Mouse (Mus musculus) midbrain, embryonic 16.5 days (tissue): ENCODE results near the gene Armh2. TPM values are rescaled to one million over a fixed set of nuclear protein-coding genes. Genes with fewer than 3 reads are reported as not detected.
"Not testable (repeated sequence)": the region's sequence is repeated elsewhere in the genome, so short reads cannot be mapped to it uniquely, and the experiment has no call there.

Source experiments
- ATAC-seq: fragments of 200-750 bp; cut with Nextera tagmentation; 2 replicates; pipeline ENCODE4 v1.8.0; 2017; ENCODE audit warnings: moderate TSS enrichment
- H3K27ac ChIP-seq: fragments of 300-500 bp; sonication (generic); 2 replicates; pipeline ENCODE4 v1.5.1; 2014; ENCODE audit warnings: mild to moderate bottlenecking, low read length, mixed read lengths
- H3K27me3 ChIP-seq: fragments of 300-500 bp; sonication (generic); 2 replicates; pipeline ENCODE4 v1.6.1; 2014; ENCODE audit warnings: low read depth, low read length, mixed read lengths; ENCODE audit not compliant: control insufficient read depth, insufficient read depth
- H3K36me3 ChIP-seq: fragments of 300-500 bp; sonication (generic); 2 replicates; pipeline ENCODE4 v1.6.1; 2014; ENCODE audit warnings: mild to moderate bottlenecking, low read length, moderate library complexity, mixed read lengths; ENCODE audit not compliant: control insufficient read depth, insufficient read depth
- H3K4me1 ChIP-seq: fragments of 300-500 bp; sonication (generic); 2 replicates; pipeline ENCODE4 v1.6.1; 2014; ENCODE audit warnings: mild to moderate bottlenecking, low read length, mixed read lengths; ENCODE audit not compliant: control insufficient read depth, insufficient read depth
- H3K4me2 ChIP-seq: fragments of 300-500 bp; sonication (generic); 2 replicates; pipeline ENCODE4 v1.6.1; 2014; ENCODE audit warnings: mild to moderate bottlenecking, low read length, mixed read lengths
- H3K4me3 ChIP-seq: fragments of 300-500 bp; sonication (generic); 2 replicates; pipeline ENCODE4 v1.5.1; 2014; ENCODE audit warnings: low read depth, mild to moderate bottlenecking, low read length, moderate library complexity, mixed read lengths
- H3K9ac ChIP-seq: fragments of 300-500 bp; sonication (generic); 2 replicates; pipeline ENCODE4 v1.6.1; 2014; ENCODE audit warnings: low read depth, low read length, mixed read lengths
- H3K9me3 ChIP-seq: fragments of 300-500 bp; sonication (generic); replicated peaks from 2 replicates; pipeline ENCODE4 v1.6.1; 2014; ENCODE audit warnings: mild to moderate bottlenecking, low read length, mixed read lengths; ENCODE audit not compliant: control insufficient read depth, poor library complexity, severe bottlenecking
- WGBS: fragments of 180-500 bp; shearing (Covaris S2); extraction: QIAGEN DNeasy Blood & Tissue Kit; methylation state at CpG from one replicate; pipeline ENCODE4 v1.1.7; 2014; 5-methylcytosine and 5-hydroxymethylcytosine counted together
- polyA plus RNA-seq: library from polyadenylated mRNA; unstranded; fragments of >200 nt; fragmentation: Nextera tagmentation; extraction: Ambion mirVana; gene quantifications from 2 replicates; pipeline ENCODE4 v1.2.1, GENCODE M21; 2015

Armh2 gene
- polyA plus RNA-seq, 1 experiment from 2014 or later, result not detected

DNA sequence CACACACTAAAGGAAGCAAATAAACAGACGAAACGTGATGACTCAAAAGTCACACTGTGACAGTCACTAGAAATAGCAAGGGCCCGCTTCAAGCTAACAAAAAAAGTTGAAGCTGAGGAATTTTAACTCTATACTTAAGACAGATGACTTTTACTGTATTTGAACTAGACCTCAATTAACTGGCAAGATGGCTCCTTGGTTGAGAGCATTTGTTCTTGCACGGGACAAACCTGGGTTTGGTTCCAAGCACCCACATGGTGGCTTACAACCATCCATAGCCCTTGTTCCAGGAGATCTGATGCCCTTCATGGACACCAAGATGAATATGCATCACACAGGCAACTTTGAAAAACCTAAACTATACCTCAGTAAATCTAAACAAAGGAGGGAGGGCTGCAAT, 21.2 kb downstream of the Armh2 start:
- WGBS, result 43% methylated on average over 4 of the region's 4 CpGs
- H3K4me2 ChIP-seq, result peak overlapping the region; percentile 87
- H3K4me3 ChIP-seq, result peak overlapping the region; percentile 76
- H3K9ac ChIP-seq, result peak overlapping the region; percentile 57; the same call in 1 of the 2 replicates
- H3K36me3 ChIP-seq, result no peaks in the 10 kb centered on the region
- ATAC-seq, result no peak
- no peaks in the 10 kb centered on the region for H3K9me3 ChIP-seq
- no peaks in the 10 kb centered on the region for H3K27me3 ChIP-seq
- no peak overlapping the region for H3K27ac ChIP-seq
- peaks cover 6% of the 10 kb centered on the region for H3K4me1 ChIP-seq

DNA sequence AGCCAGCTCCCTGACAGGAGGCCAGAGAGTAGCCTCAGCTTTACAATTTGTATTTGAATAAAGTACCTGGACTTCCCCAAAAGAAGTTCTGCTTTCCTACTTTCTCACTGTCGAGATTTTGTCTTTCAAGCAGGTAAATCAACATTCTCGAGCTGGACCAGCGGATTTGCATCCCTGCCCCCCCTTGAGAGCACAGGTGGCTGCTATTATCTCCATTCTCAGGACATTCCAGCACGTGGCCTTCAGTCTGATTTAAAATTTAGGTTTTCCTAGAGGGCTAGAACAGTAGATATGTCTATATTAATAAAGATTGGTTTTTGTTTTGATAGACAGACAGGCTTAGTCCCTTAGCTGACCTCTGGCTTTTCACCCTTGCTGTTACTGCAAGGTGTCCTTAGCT, 26.8 kb downstream of the Armh2 start:
- not testable (repeated sequence) for ATAC-seq, H3K9me3 ChIP-seq

DNA sequence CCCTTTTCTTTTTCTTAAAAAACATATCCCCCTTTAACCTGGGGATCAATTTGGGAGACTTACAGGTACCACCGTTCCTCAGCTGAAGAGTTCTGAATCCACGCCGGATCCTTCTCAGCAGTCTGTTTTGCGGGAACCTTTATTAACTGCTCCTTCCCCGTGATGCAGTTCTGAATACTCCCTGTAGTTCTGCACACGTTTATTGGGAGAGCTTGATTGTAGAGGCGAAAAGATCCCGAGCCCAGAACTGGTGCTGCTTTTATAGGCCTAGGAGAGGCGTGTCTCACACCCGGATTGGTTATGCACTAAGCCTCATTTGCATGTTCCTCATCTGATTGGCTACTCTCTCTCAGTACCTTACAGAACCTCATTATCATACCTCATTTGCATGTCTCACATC, 30.4 kb downstream of the Armh2 start:
- H3K9ac ChIP-seq, H3K36me3 ChIP-seq, H3K4me1 ChIP-seq, H3K9me3 ChIP-seq, ATAC-seq, H3K27me3 ChIP-seq, H3K4me2 ChIP-seq, H3K4me3 ChIP-seq, H3K27ac ChIP-seq: not testable (repeated sequence)
- 91% methylated on average over 9 of the region's 10 CpGs for WGBS

More for the DNA sequence above, 26.8 kb downstream of the Armh2 start:
- H3K9ac ChIP-seq, H3K4me2 ChIP-seq, H3K27ac ChIP-seq, H3K27me3 ChIP-seq, H3K4me1 ChIP-seq, H3K4me3 ChIP-seq, H3K36me3 ChIP-seq: not testable (repeated sequence)
- WGBS, result 76% methylated on average over 4 of the region's 4 CpGs

DNA sequence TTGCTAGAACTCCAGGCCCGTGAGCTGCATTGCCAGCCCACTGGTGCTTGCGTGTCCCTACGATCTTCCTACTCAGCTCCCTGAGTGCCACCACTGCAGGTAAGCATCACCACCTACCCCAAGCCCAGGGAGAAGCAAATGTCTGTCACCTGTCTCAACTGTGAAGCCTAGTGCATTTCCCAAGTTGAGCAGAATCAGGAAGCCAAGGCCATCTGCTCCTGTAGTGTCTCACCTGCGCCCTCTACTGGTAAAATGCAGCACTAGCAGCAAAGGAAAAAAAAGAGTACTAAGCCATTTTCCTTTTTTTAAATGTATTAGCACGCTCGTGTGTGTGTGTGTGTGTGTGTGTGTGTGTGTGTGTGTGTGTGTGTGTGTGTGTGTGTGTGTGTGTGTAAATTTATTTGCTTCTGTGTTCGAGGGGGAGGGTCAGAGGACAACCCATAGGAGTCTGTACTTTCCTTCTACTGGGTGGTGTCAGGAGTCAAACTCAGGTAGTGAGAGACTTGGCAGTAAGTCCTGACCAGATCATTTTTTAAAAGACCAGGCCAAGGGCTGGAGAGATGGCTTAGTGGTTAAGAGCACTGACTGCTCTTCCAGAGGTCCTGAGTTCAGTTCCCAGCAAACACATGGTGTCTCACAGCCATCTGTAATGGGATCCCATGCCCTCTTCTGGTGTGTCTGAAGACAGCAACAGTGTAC, 35.3 kb downstream of the Armh2 start:
- H3K4me1 ChIP-seq, result no peaks in the 10 kb centered on the region

DNA sequence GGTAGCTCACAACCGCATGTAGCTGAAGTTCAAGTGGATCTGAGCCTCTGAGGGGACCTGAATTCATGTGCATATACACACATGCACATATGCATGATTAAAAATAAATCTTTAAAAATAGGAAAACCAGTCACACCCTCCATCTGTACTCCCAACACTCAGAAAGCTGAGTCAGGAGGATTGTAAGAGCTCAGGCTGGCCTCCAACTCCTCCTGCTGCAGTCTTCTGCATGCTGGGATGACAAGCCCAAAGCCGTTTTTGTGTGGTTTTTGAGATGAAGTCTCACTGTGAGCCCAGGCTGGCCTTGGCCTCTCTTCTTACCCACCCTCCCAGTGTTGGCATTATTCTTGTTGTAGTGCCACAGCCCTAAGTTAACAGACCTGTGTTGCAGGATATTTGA, 37.0 kb downstream of the Armh2 start:
- no peaks in the 10 kb centered on the region for H3K4me1 ChIP-seq
- ATAC-seq, result no peak
- no peak overlapping the region for H3K9ac ChIP-seq
- no peaks in the 10 kb centered on the region for H3K27me3 ChIP-seq
- no peak overlapping the region for H3K4me3 ChIP-seq
- no peaks in the 10 kb centered on the region for H3K36me3 ChIP-seq
- H3K9me3 ChIP-seq, result no peaks in the 10 kb centered on the region
- 77% methylated on average over 2 of the region's 2 CpGs for WGBS
- no peak overlapping the region for H3K27ac ChIP-seq
- H3K4me2 ChIP-seq, result no peak overlapping the region

More for the DNA sequence above, 35.3 kb downstream of the Armh2 start:
- H3K4me3 ChIP-seq, result no peak overlapping the region
- ATAC-seq, result no peak
- H3K27me3 ChIP-seq, result no peaks in the 10 kb centered on the region
- 51% methylated on average over 7 of the region's 7 CpGs for WGBS
- no peaks in the 10 kb centered on the region for H3K36me3 ChIP-seq
- no peak overlapping the region for H3K9ac ChIP-seq
- H3K9me3 ChIP-seq, result no peaks in the 10 kb centered on the region
- no peak overlapping the region for H3K27ac ChIP-seq
- H3K4me2 ChIP-seq, result no peak overlapping the region

DNA sequence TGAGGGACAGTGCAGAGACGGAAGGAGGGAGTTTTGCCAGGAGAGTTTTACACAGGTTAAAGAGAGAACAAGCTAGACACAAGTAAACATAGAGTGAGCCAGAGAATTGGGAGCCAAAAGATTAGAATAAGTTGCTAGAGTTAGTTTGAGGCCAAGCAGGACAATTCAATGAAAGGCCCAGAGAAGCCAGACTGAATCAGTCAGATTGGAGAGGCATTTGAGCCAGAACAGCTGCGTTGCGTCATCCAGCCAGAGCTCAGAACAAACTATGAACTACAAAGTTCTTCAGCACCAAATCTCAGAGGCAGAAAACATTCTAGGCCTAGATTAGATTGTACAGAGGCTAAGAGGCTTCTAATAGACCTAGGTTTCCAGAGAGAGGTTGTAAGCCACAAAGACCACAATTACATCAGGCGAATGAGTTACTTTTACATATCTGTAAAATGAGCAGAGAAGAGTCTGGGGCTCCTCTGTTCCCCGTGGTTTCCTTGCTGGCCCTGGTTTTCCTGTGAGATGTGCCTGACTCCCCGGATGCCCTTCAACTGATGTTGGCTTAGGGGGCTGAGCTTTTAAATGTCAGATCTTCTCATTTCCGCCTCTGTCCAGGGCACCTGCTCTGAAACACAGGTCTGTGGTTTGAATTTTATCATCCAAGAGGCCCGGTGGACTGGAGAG, 37.8 kb downstream of the Armh2 start:
- no peaks in the 10 kb centered on the region for H3K36me3 ChIP-seq
- H3K4me1 ChIP-seq, result no peaks in the 10 kb centered on the region

DNA sequence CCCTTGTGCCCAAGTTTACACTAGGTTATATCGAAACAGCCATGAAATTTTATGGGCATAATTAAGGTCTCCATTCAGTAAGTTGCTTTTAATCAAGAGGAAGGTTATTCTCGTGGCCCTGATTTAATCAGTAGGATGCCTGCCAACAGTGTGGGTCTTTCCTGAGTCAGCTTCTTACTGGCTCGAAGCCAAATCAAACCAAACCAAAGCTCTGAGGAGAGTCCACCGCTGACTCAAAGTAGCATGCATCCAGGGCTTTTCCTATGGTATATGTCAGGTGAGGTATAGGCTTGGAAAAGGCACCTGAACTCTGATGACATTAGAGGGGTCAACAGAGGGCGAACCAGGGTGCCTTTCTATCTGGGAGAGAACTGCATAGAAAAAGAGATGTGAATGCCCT, 40.9 kb downstream of the Armh2 start:
- Histone ChIP-seq H3K27me3 (no peaks in the 10 kb centered on the region), H3K36me3 (no peaks in the 10 kb centered on the region), H3K9ac (no peak overlapping the region), H3K4me1 (no peaks in the 10 kb centered on the region), H3K9me3 (no peaks in the 10 kb centered on the region), H3K27ac (no peak overlapping the region), H3K4me2 (no peak overlapping the region), H3K4me3 (no peak overlapping the region)
- WGBS, result 67% methylated on average over 5 of the region's 5 CpGs
- no peak for ATAC-seq

More for the DNA sequence above, 37.8 kb downstream of the Armh2 start:
- Histone ChIP-seq H3K4me2 (no peak overlapping the region), H3K4me3 (no peak overlapping the region), H3K9ac (no peak overlapping the region), H3K27ac (no peak overlapping the region), H3K9me3 (no peaks in the 10 kb centered on the region), H3K27me3 (no peaks in the 10 kb centered on the region)
- ATAC-seq, result no peak
- WGBS, result 92% methylated on average over 8 of the region's 8 CpGs

DNA sequence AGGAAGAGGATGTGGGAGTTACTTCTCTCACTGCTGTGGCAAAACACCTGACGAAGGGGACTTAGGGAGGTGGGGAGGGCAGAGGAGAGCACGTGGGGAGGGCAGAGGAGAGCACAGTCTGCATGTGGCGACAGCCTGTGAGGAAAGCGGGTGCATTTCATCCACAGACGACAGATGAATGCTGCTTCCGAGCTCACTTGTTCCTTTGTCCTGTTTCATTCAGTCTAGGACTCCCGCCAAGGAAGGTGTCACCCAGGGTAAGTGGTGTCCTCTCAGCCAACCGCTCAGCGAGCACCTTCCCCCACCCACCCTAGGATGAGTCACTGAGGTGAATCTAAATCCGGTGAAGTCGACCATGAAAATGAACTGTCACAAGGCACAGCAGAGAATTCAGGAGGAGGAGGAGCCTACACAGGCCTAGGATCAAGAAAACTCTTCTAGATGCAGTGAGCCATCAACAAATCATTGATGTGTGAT, 45.0 kb downstream of the Armh2 start:
- Histone ChIP-seq H3K27me3 (no peaks in the 10 kb centered on the region), H3K4me1 (no peaks in the 10 kb centered on the region), H3K27ac (no peak overlapping the region), H3K9ac (no peak overlapping the region), H3K36me3 (no peaks in the 10 kb centered on the region), H3K9me3 (no peaks in the 10 kb centered on the region), H3K4me3 (no peak overlapping the region), H3K4me2 (no peak overlapping the region)
- 41% methylated on average over 11 of the region's 11 CpGs for WGBS
- no peak for ATAC-seq

DNA sequence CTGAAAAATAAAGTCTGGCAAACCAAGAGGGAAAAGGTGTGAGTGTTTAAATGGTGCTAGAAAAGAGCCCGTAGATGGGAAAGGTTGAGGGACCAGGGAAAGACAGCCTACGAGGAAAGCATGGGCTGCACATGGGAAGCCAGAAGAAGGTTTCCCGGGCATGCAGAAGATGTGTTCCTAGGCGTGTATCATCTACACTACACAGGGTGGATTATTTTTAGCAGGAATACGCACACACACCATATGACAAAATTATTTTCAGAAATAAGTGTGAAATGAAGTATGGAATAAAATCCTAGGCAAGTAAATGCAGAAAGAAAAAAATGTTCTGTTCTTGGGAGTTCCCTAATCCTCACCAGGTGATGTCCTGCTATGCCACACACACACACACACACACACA, 46.4 kb downstream of the Armh2 start:
- no peak for ATAC-seq
- Histone ChIP-seq H3K27me3 (no peaks in the 10 kb centered on the region), H3K4me1 (no peaks in the 10 kb centered on the region), H3K4me3 (no peak overlapping the region), H3K9ac (no peak overlapping the region), H3K27ac (no peak overlapping the region), H3K36me3 (no peaks in the 10 kb centered on the region), H3K4me2 (no peak overlapping the region), H3K9me3 (no peaks in the 10 kb centered on the region)
- 93% methylated on average over 5 of the region's 5 CpGs for WGBS
